Mouse (Mus musculus): ENCODE measurements around the gene Castor1.

- TF ChIP-seq GATA1 (IDR thresholded peaks at IDR 0.05; ENCODE audit: borderline replicate concordance, low read length) (no peak), FLI1 (IDR thresholded peaks at IDR 0.05; ENCODE audit: low read length) (no peak)
Measured at GRCm38 (mm10) chr11:4207655-4208054, 10.4 kb upstream of the Castor1 start.

Data from megakaryocyte, embryonic 14.5 days (primary cell).